Mouse (Mus musculus) left cerebral cortex, adult 18-20 months (tissue): ENCODE measurements at regions not wholly inside any gene's neighbourhood (a gene's known extent, or its start where the extent isn't known, plus 50 kb on each side); places are given as distances from the start of the nearest gene placed in this dataset.

Source experiments
- DNase-seq, 2 experiments: peaks; one replicate each; pipeline ENCODE4 v3.0.0; 2021 to 2022; ENCODE audit warnings: low spot score in 2 of 2, mixed read lengths in 1 of 2

GRCm38 (mm10) chr16:44630861-44631260, 72.2 kb upstream of the Boc start:
- DNase-seq = no peak

- DNase-seq = no peak
These were observed 71.7 kb upstream of the Boc start for GRCm38 (mm10) chr16:44630426-44630825.

- no peak for DNase-seq
These were observed 70.9 kb upstream of the Boc start for GRCm38 (mm10) chr16:44629296-44630275.

GRCm38 (mm10) chr16:44625871-44626293, 67.2 kb upstream of the Boc start:
- DNase-seq = no peak

- DNase-seq = no peak
These were observed 66.5 kb upstream of the Boc start for GRCm38 (mm10) chr16:44625108-44625616.

- no peak for DNase-seq
These were observed 62.9 kb upstream of the Boc start for GRCm38 (mm10) chr16:44621573-44621972.

- DNase-seq = no peak
These were observed 61.8 kb upstream of the Boc start for GRCm38 (mm10) chr16:44620536-44620935.

GRCm38 (mm10) chr16:44619476-44620103, 60.9 kb upstream of the Boc start:
- DNase-seq = no peak

GRCm38 (mm10) chr16:44617041-44617440, 58.3 kb upstream of the Boc start:
- no peak for DNase-seq

- DNase-seq = no peak
These were observed 57.7 kb upstream of the Boc start for GRCm38 (mm10) chr16:44616376-44616775.

- no peak for DNase-seq
These were observed 57.1 kb upstream of the Boc start for GRCm38 (mm10) chr16:44615878-44616206.

- no peak for DNase-seq
These were observed 56.6 kb upstream of the Boc start for GRCm38 (mm10) chr16:44615172-44615877.

GRCm38 (mm10) chr16:44614235-44614634, 55.5 kb upstream of the Boc start:
- DNase-seq = no peak

GRCm38 (mm10) chr16:44612676-44613075, 54.0 kb upstream of the Boc start:
- DNase-seq = peak in 1 of 2 experiments; percentile 25

GRCm38 (mm10) chr16:44611525-44611924, 52.8 kb upstream of the Boc start:
- DNase-seq = peak in 1 of 2 experiments; percentile 28

- no peak for DNase-seq
These were observed 49.9 kb upstream of the Boc start for GRCm38 (mm10) chr16:44608586-44608985.
